Mouse (Mus musculus): ENCODE measurements around the gene Maz.

DNA sequence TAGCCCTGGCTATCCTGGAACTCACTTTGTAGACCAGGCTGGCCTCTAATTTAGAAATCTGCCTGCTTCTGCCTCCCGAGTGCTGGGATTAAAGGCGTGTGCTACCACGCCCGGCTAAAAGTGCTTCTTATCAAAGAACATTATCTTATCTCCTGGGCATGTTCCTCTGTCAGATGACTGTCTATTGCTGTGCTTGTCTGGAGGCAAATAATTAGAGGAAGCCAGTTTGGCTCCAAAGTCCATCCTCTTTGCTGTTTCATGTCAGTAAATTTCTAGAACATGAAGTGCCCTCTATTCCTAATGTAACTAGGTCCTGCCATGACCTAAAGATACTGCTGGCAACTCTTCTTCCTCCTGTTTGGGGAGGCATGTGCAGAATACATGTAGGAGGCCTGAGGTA lies 44.8 kb downstream of the Maz start:
- no peak for TF ChIP-seq CTCF (IDR thresholded peaks at IDR 0.05 in 2 of 3, conservative IDR thresholded peaks at IDR 0.05 in 1 of 3; ENCODE audit: control insufficient read depth in 1 of 3, insufficient read depth in 1 of 3, low read depth in 2 of 3, low read length in 3 of 3, poor library complexity in 1 of 3, severe bottlenecking in 1 of 3)
- TF ChIP-seq CHD2 (IDR thresholded peaks at IDR 0.05; ENCODE audit: low read length): no peak
- no peak for TF ChIP-seq ZNF384 (IDR thresholded peaks at IDR 0.05; ENCODE audit: low read depth, low read length)
- no peak for TF ChIP-seq RAD21 (IDR thresholded peaks at IDR 0.05; ENCODE audit: low read depth, low read length)
- TF ChIP-seq POLR2A (IDR thresholded peaks at IDR 0.05; ENCODE audit: control insufficient read depth in 1 of 2, insufficient read depth in 1 of 2, low read depth in 1 of 2, low read length in 2 of 2, poor library complexity in 1 of 2): no peak
- TF ChIP-seq POLR2AphosphoS2 (IDR thresholded peaks at IDR 0.05; ENCODE audit: low read length): no peak
